Mouse (Mus musculus) heart, embryonic 10.5 days (tissue): ENCODE data around the gene Kazn. TPM values are rescaled to one million over a fixed set of nuclear protein-coding genes. Genes with fewer than 3 reads are reported as not detected.

Experiments used
- DNase-seq: peaks from one replicate; pipeline ENCODE4 v3.0.0-alpha.2; 2017; ENCODE audit warnings: low spot score
- H3K27ac ChIP-seq: fragments of 300-500 bp; sonication (generic); 2 replicates; pipeline ENCODE4 v1.5.1; 2016; ENCODE audit warnings: mild to moderate bottlenecking
- H3K27me3 ChIP-seq: fragments of 300-500 bp; sonication (generic); 2 replicates; pipeline ENCODE4 v1.6.1; 2016; ENCODE audit warnings: mild to moderate bottlenecking; ENCODE audit not compliant: poor library complexity, insufficient read depth, severe bottlenecking
- H3K36me3 ChIP-seq: fragments of 300-500 bp; sonication (generic); 2 replicates; pipeline ENCODE4 v1.6.1; 2016; ENCODE audit warnings: mild to moderate bottlenecking, moderate library complexity
- H3K4me1 ChIP-seq: fragments of 300-500 bp; sonication (generic); 2 replicates; pipeline ENCODE4 v1.6.1; 2016; ENCODE audit warnings: mild to moderate bottlenecking
- H3K4me3 ChIP-seq: fragments of 300-500 bp; sonication (generic); 2 replicates; pipeline ENCODE4 v1.5.1; 2016; ENCODE audit warnings: mild to moderate bottlenecking, moderate library complexity
- H3K9me3 ChIP-seq: fragments of 300-500 bp; sonication (generic); 2 replicates; pipeline ENCODE4 v1.6.1; 2016; ENCODE audit warnings: mild to moderate bottlenecking, moderate library complexity
- WGBS: fragments of 180-500 bp; shearing (Covaris S2); methylation state at CpG from one replicate; pipeline ENCODE4 v1.1.7; 2016; 5-methylcytosine and 5-hydroxymethylcytosine counted together
- polyA plus RNA-seq: library from polyadenylated mRNA; unstranded; fragments of >200 nt; fragmentation: Nextera tagmentation; extraction: Ambion mirVana; gene quantifications from 2 replicates; pipeline ENCODE4 v1.2.1, GENCODE M21; 2016

Gene Kazn
- polyA plus RNA-seq, 1 experiment from 2014 or later: 12.2 TPM

- H3K4me1 ChIP-seq: no peaks in the 10 kb centered on the region
- DNase-seq: no peak
- no peaks in the 10 kb centered on the region for H3K9me3 ChIP-seq
- no peak overlapping the region for H3K27ac ChIP-seq
- 92% methylated on average over 10 of the region's 10 CpGs for WGBS
- H3K4me3 ChIP-seq: no peak overlapping the region
- no peaks in the 10 kb centered on the region for H3K36me3 ChIP-seq
- H3K27me3 ChIP-seq: no peaks in the 10 kb centered on the region
These were observed 19.5 kb upstream of the Kazn start for GRCm38 (mm10) chr4:142258730-142259129.

GRCm38 (mm10) chr4:142254088-142254487 is 14.9 kb upstream of the Kazn start:
- Histone ChIP-seq H3K27me3 (no peaks in the 10 kb centered on the region), H3K27ac (no peak overlapping the region), H3K9me3 (no peaks in the 10 kb centered on the region), H3K4me3 (no peak overlapping the region), H3K36me3 (no peaks in the 10 kb centered on the region), H3K4me1 (peaks cover 19% of the 10 kb centered on the region)
- no peak for DNase-seq
- 69% methylated on average over 6 of the region's 6 CpGs for WGBS

GRCm38 (mm10) chr4:142251471-142252354 is 12.5 kb upstream of the Kazn start:
- Histone ChIP-seq H3K36me3 (no peaks in the 10 kb centered on the region), H3K4me3 (no peak overlapping the region), H3K27me3 (no peaks in the 10 kb centered on the region), H3K9me3 (no peaks in the 10 kb centered on the region), H3K4me1 (peaks cover 28% of the 10 kb centered on the region), H3K27ac (peak overlapping the region; percentile 39)
- 44% methylated on average over 12 of the region's 12 CpGs for WGBS
- peak; percentile 81 for DNase-seq

GRCm38 (mm10) chr4:142250054-142250453 is 10.9 kb upstream of the Kazn start:
- H3K27ac ChIP-seq: no peak overlapping the region
- no peaks in the 10 kb centered on the region for H3K9me3 ChIP-seq
- no peak for DNase-seq
- no peaks in the 10 kb centered on the region for H3K27me3 ChIP-seq
- no peak overlapping the region for H3K4me3 ChIP-seq
- WGBS: 93% methylated on average over 8 of the region's 8 CpGs
- peaks cover 31% of the 10 kb centered on the region for H3K4me1 ChIP-seq
- H3K36me3 ChIP-seq: no peaks in the 10 kb centered on the region

GRCm38 (mm10) chr4:142249401-142249800 is 10.2 kb upstream of the Kazn start:
- Histone ChIP-seq H3K27me3 (no peaks in the 10 kb centered on the region), H3K4me1 (peaks cover 31% of the 10 kb centered on the region), H3K27ac (no peak overlapping the region; the same call in 1 of the 2 replicates), H3K4me3 (no peak overlapping the region), H3K9me3 (no peaks in the 10 kb centered on the region), H3K36me3 (no peaks in the 10 kb centered on the region)
- no peak for DNase-seq
- 20% methylated on average over 9 of the region's 9 CpGs for WGBS

- 4% methylated on average over 5 of the region's 5 CpGs for WGBS
- Histone ChIP-seq H3K4me3 (no peak overlapping the region), H3K4me1 (peaks cover 34% of the 10 kb centered on the region), H3K27me3 (no peaks in the 10 kb centered on the region), H3K36me3 (no peaks in the 10 kb centered on the region), H3K27ac (no peak overlapping the region), H3K9me3 (no peaks in the 10 kb centered on the region)
- DNase-seq: peak; percentile 91
These were observed 9.2 kb upstream of the Kazn start for GRCm38 (mm10) chr4:142248426-142248825.

- no peaks in the 10 kb centered on the region for H3K36me3 ChIP-seq
- WGBS: 25% methylated on average over 5 of the region's 5 CpGs
- no peaks in the 10 kb centered on the region for H3K9me3 ChIP-seq
- H3K27ac ChIP-seq: 0 out of 2 replicates have a peak overlapping the region, but pooled peaks have one; percentile 22
- peaks cover 36% of the 10 kb centered on the region for H3K4me1 ChIP-seq
- H3K27me3 ChIP-seq: no peaks in the 10 kb centered on the region
- no peak overlapping the region for H3K4me3 ChIP-seq
- no peak for DNase-seq
These were observed 7.5 kb upstream of the Kazn start for GRCm38 (mm10) chr4:142246698-142247097.

GRCm38 (mm10) chr4:142244641-142245040 is 5.4 kb upstream of the Kazn start:
- no peak for DNase-seq
- H3K9me3 ChIP-seq: no peaks in the 10 kb centered on the region
- H3K4me3 ChIP-seq: no peak overlapping the region
- H3K36me3 ChIP-seq: no peaks in the 10 kb centered on the region
- H3K27me3 ChIP-seq: no peaks in the 10 kb centered on the region
- H3K27ac ChIP-seq: no peak overlapping the region
- peaks cover 35% of the 10 kb centered on the region for H3K4me1 ChIP-seq
- WGBS: 81% methylated on average over 5 of the region's 5 CpGs

- Histone ChIP-seq H3K36me3 (no peaks in the 10 kb centered on the region), H3K4me3 (no peak overlapping the region), H3K4me1 (peaks cover 42% of the 10 kb centered on the region), H3K9me3 (no peaks in the 10 kb centered on the region), H3K27me3 (no peaks in the 10 kb centered on the region), H3K27ac (no peak overlapping the region)
- WGBS: 77% methylated on average over 6 of the region's 6 CpGs
- no peak for DNase-seq
These were observed 3.7 kb upstream of the Kazn start for GRCm38 (mm10) chr4:142242750-142243383.

- Histone ChIP-seq H3K36me3 (no peaks in the 10 kb centered on the region), H3K4me3 (no peak overlapping the region), H3K9me3 (no peaks in the 10 kb centered on the region), H3K27ac (no peak overlapping the region), H3K27me3 (no peaks in the 10 kb centered on the region), H3K4me1 (peaks cover 47% of the 10 kb centered on the region)
- no peak for DNase-seq
- 68% methylated on average over 4 of the region's 4 CpGs for WGBS
These were observed 3.0 kb upstream of the Kazn start for GRCm38 (mm10) chr4:142242164-142242563.

GRCm38 (mm10) chr4:142240874-142241273 is 1.7 kb upstream of the Kazn start:
- 65% methylated on average over 5 of the region's 5 CpGs for WGBS
- no peak for DNase-seq

GRCm38 (mm10) chr4:142238486-142239239 is 538 bp downstream of the Kazn start:
- Histone ChIP-seq H3K4me1 (peaks cover 47% of the 10 kb centered on the region), H3K27ac (peak overlapping the region; percentile 91)
- no peak for DNase-seq

More at GRCm38 (mm10) chr4:142240874-142241273, 1.7 kb upstream of the Kazn start:
- Histone ChIP-seq H3K36me3 (no peaks in the 10 kb centered on the region), H3K4me3 (no peak overlapping the region), H3K9me3 (no peaks in the 10 kb centered on the region), H3K4me1 (peaks cover 41% of the 10 kb centered on the region), H3K27me3 (no peaks in the 10 kb centered on the region), H3K27ac (no peak overlapping the region)

GRCm38 (mm10) chr4:142238041-142238440 is 1.2 kb downstream of the Kazn start:
- Histone ChIP-seq H3K36me3 (no peaks in the 10 kb centered on the region), H3K4me3 (peak overlapping the region; percentile 82), H3K9me3 (no peaks in the 10 kb centered on the region), H3K4me1 (peaks cover 46% of the 10 kb centered on the region), H3K27me3 (no peaks in the 10 kb centered on the region), H3K27ac (peak overlapping the region; percentile 91; the same call in 1 of the 2 replicates)
- no peak for DNase-seq
- 17% methylated on average over 14 of the region's 14 CpGs for WGBS

More at GRCm38 (mm10) chr4:142238486-142239239, 538 bp downstream of the Kazn start:
- under 1% methylated on average over 69 of the region's 69 CpGs for WGBS
- Histone ChIP-seq H3K9me3 (no peaks in the 10 kb centered on the region), H3K27me3 (no peaks in the 10 kb centered on the region), H3K36me3 (no peaks in the 10 kb centered on the region), H3K4me3 (peak overlapping the region; percentile 82)
